Mouse (Mus musculus): ENCODE results near the gene Osmr. TPM values are rescaled to one million over a fixed set of nuclear protein-coding genes. Genes with fewer than 3 reads are reported as not detected.

The Osmr gene
- polyA plus RNA-seq, 1 experiment from 2014 or later = 0.09 TPM

GRCm38 (mm10) chr15:6884260-6884659, 9.5 kb upstream of the Osmr start:
- ATAC-seq (ENCODE audit: low read depth) (no peak), DNase-seq (no peak)
- no peaks in the 10 kb centered on the region for H3K27me3 ChIP-seq
- H3K9ac ChIP-seq = no peak overlapping the region
- no peaks in the 10 kb centered on the region for H3K9me3 ChIP-seq (replicated peaks)
- H3K4me1 ChIP-seq (replicated peaks) = no peaks in the 10 kb centered on the region
- no peaks in the 10 kb centered on the region for H3K36me3 ChIP-seq
- WGBS (ENCODE audit: insufficient replicate concordance) = 67% methylated on average over 6 of the region's 6 CpGs
- H3K4me2 ChIP-seq = no peak overlapping the region
- H3K4me3 ChIP-seq (replicated peaks) = no peak overlapping the region
- no peak overlapping the region for H3K27ac ChIP-seq

GRCm38 (mm10) chr15:6883816-6884215, 9.0 kb upstream of the Osmr start:
- no peaks in the 10 kb centered on the region for H3K4me1 ChIP-seq (replicated peaks)
- H3K4me3 ChIP-seq (replicated peaks) = no peak overlapping the region
- WGBS (ENCODE audit: insufficient replicate concordance) = 37% methylated on average over 5 of the region's 5 CpGs
- no peak overlapping the region for H3K4me2 ChIP-seq
- H3K36me3 ChIP-seq = no peaks in the 10 kb centered on the region
- ATAC-seq (ENCODE audit: low read depth) = no peak
- no peak for DNase-seq
- no peaks in the 10 kb centered on the region for H3K9me3 ChIP-seq (replicated peaks)
- no peak overlapping the region for H3K9ac ChIP-seq
- H3K27me3 ChIP-seq = no peaks in the 10 kb centered on the region
- no peak overlapping the region for H3K27ac ChIP-seq

- H3K4me3 ChIP-seq (replicated peaks) = no peak overlapping the region
- H3K4me1 ChIP-seq (replicated peaks) = no peaks in the 10 kb centered on the region
- no peak for ATAC-seq (ENCODE audit: low read depth)
- 47% methylated on average over 4 of the region's 4 CpGs for WGBS (ENCODE audit: insufficient replicate concordance)
- DNase-seq = no peak
- H3K4me2 ChIP-seq = no peak overlapping the region
- H3K27ac ChIP-seq = no peak overlapping the region
- H3K9ac ChIP-seq = no peak overlapping the region
- no peaks in the 10 kb centered on the region for H3K27me3 ChIP-seq
- no peaks in the 10 kb centered on the region for H3K36me3 ChIP-seq
- no peaks in the 10 kb centered on the region for H3K9me3 ChIP-seq (replicated peaks)
Measured at GRCm38 (mm10) chr15:6883091-6883490, 8.3 kb upstream of the Osmr start.

GRCm38 (mm10) chr15:6882180-6882579, 7.4 kb upstream of the Osmr start:
- DNase-seq = no peak
- Histone ChIP-seq H3K4me1 (replicated peaks) (no peaks in the 10 kb centered on the region), H3K4me3 (replicated peaks) (no peak overlapping the region), H3K36me3 (no peaks in the 10 kb centered on the region), H3K9me3 (replicated peaks) (no peaks in the 10 kb centered on the region), H3K27ac (peak overlapping the region; percentile 10; the same call in 1 of the 2 replicates), H3K9ac (no peak overlapping the region), H3K27me3 (no peaks in the 10 kb centered on the region), H3K4me2 (no peak overlapping the region)
- ATAC-seq (ENCODE audit: low read depth) = no peak
- WGBS (ENCODE audit: insufficient replicate concordance) = 34% methylated on average over 7 of the region's 7 CpGs

GRCm38 (mm10) chr15:6881211-6881610, 6.4 kb upstream of the Osmr start:
- ATAC-seq (ENCODE audit: low read depth) (no peak), DNase-seq (no peak)
- Histone ChIP-seq H3K4me2 (no peak overlapping the region), H3K27me3 (peaks cover 5% of the 10 kb centered on the region), H3K9ac (no peak overlapping the region), H3K4me3 (replicated peaks) (no peak overlapping the region), H3K27ac (no peak overlapping the region), H3K9me3 (replicated peaks) (no peaks in the 10 kb centered on the region), H3K36me3 (no peaks in the 10 kb centered on the region), H3K4me1 (replicated peaks) (no peaks in the 10 kb centered on the region)
- WGBS (ENCODE audit: insufficient replicate concordance) = 65% methylated on average over 9 of the region's 9 CpGs

- no peaks in the 10 kb centered on the region for H3K36me3 ChIP-seq
- H3K9ac ChIP-seq = no peak overlapping the region
- peaks cover 44% of the 10 kb centered on the region for H3K27me3 ChIP-seq
- H3K4me1 ChIP-seq (replicated peaks) = peaks cover 5% of the 10 kb centered on the region; the same call in 1 of the 2 replicates
- no peak overlapping the region for H3K27ac ChIP-seq
- H3K9me3 ChIP-seq (replicated peaks) = no peaks in the 10 kb centered on the region
- DNase-seq (no peak), ATAC-seq (ENCODE audit: low read depth) (no peak)
- peak overlapping the region; percentile 65 for H3K4me2 ChIP-seq
- WGBS (ENCODE audit: insufficient replicate concordance) = 3% methylated on average over 52 of the region's 52 CpGs
- peak overlapping the region; percentile 46 for H3K4me3 ChIP-seq (replicated peaks)
Measured at GRCm38 (mm10) chr15:6873807-6874600, 765 bp downstream of the Osmr start.

GRCm38 (mm10) chr15:6873154-6873806, 1.5 kb downstream of the Osmr start:
- no peak overlapping the region for H3K9ac ChIP-seq
- H3K4me3 ChIP-seq (replicated peaks) = no peak overlapping the region
- ATAC-seq (ENCODE audit: low read depth) = no peak
- no peaks in the 10 kb centered on the region for H3K36me3 ChIP-seq
- DNase-seq = no peak
- no peaks in the 10 kb centered on the region for H3K9me3 ChIP-seq (replicated peaks)
- peaks cover 44% of the 10 kb centered on the region for H3K27me3 ChIP-seq
- WGBS (ENCODE audit: insufficient replicate concordance) = 35% methylated on average over 17 of the region's 17 CpGs
- peaks cover 5% of the 10 kb centered on the region; the same call in 1 of the 2 replicates for H3K4me1 ChIP-seq (replicated peaks)
- peak overlapping the region; percentile 65 for H3K4me2 ChIP-seq
- no peak overlapping the region for H3K27ac ChIP-seq

GRCm38 (mm10) chr15:6871621-6872359, 3.0 kb downstream of the Osmr start:
- no peak for ATAC-seq (ENCODE audit: low read depth)
- no peak overlapping the region for H3K4me3 ChIP-seq (replicated peaks)
- no peak for DNase-seq
- no peaks in the 10 kb centered on the region for H3K9me3 ChIP-seq (replicated peaks)
- WGBS (ENCODE audit: insufficient replicate concordance) = 34% methylated on average over 11 of the region's 11 CpGs
- no peak overlapping the region for H3K9ac ChIP-seq
- no peaks in the 10 kb centered on the region for H3K36me3 ChIP-seq
- no peak overlapping the region for H3K27ac ChIP-seq
- peaks cover 5% of the 10 kb centered on the region; the same call in 1 of the 2 replicates for H3K4me1 ChIP-seq (replicated peaks)
- peaks cover 44% of the 10 kb centered on the region for H3K27me3 ChIP-seq
- H3K4me2 ChIP-seq = no peak overlapping the region

GRCm38 (mm10) chr15:6866888-6867287, 7.9 kb downstream of the Osmr start:
- Histone ChIP-seq H3K9me3 (replicated peaks) (no peaks in the 10 kb centered on the region), H3K4me1 (replicated peaks) (no peaks in the 10 kb centered on the region), H3K4me3 (replicated peaks) (no peak overlapping the region), H3K9ac (no peak overlapping the region), H3K27ac (no peak overlapping the region), H3K4me2 (no peak overlapping the region), H3K36me3 (no peaks in the 10 kb centered on the region), H3K27me3 (peaks cover 6% of the 10 kb centered on the region; the same call in 1 of the 2 replicates)
- ATAC-seq (ENCODE audit: low read depth) (no peak), DNase-seq (no peak)
- 71% methylated on average over 6 of the region's 6 CpGs for WGBS (ENCODE audit: insufficient replicate concordance)

- DNase-seq (no peak), ATAC-seq (ENCODE audit: low read depth) (no peak)
- Histone ChIP-seq H3K9me3 (replicated peaks) (no peaks in the 10 kb centered on the region), H3K27ac (no peak overlapping the region), H3K4me1 (replicated peaks) (no peaks in the 10 kb centered on the region), H3K4me3 (replicated peaks) (no peak overlapping the region), H3K27me3 (no peaks in the 10 kb centered on the region), H3K36me3 (no peaks in the 10 kb centered on the region), H3K4me2 (no peak overlapping the region), H3K9ac (no peak overlapping the region)
- WGBS (ENCODE audit: insufficient replicate concordance) = 79% methylated on average over 4 of the region's 4 CpGs
Measured at GRCm38 (mm10) chr15:6862125-6862524, 12.6 kb downstream of the Osmr start.

- H3K27me3 ChIP-seq = no peaks in the 10 kb centered on the region
- H3K4me1 ChIP-seq (replicated peaks) = no peaks in the 10 kb centered on the region
- WGBS (ENCODE audit: insufficient replicate concordance) = 64% methylated on average over 7 of the region's 7 CpGs
- H3K36me3 ChIP-seq = no peaks in the 10 kb centered on the region
- ATAC-seq (ENCODE audit: low read depth) (no peak), DNase-seq (no peak)
- H3K4me2 ChIP-seq = no peak overlapping the region
- H3K27ac ChIP-seq = no peak overlapping the region
- H3K4me3 ChIP-seq (replicated peaks) = no peak overlapping the region
- H3K9me3 ChIP-seq (replicated peaks) = no peaks in the 10 kb centered on the region
- no peak overlapping the region for H3K9ac ChIP-seq
Measured at GRCm38 (mm10) chr15:6861617-6862016, 13.2 kb downstream of the Osmr start.

Data from liver, embryonic 13.5 days (tissue).